Mouse (Mus musculus) hindbrain, postnatal 0 days (tissue): ENCODE results near the gene Tor4a. TPM values are rescaled to one million over a fixed set of nuclear protein-coding genes. Genes with fewer than 3 reads are reported as not detected.

Source experiments
- ATAC-seq: fragments of 200-750 bp; cut with Nextera tagmentation; 2 replicates; pipeline ENCODE4 v1.8.0; 2017; ENCODE audit warnings: mild to moderate bottlenecking, moderate TSS enrichment, moderate library complexity
- DNase-seq: peaks from one replicate; pipeline ENCODE4 v3.0.0-alpha.2; 2015; ENCODE audit warnings: low spot score
- H3K27ac ChIP-seq: fragments of 300-500 bp; sonication (generic); 2 replicates; pipeline ENCODE4 v1.5.1; 2014; ENCODE audit warnings: mild to moderate bottlenecking
- H3K27me3 ChIP-seq: fragments of 300-500 bp; sonication (generic); 2 replicates; pipeline ENCODE4 v1.6.1; 2014; ENCODE audit warnings: low read length, mixed read lengths; ENCODE audit not compliant: insufficient read depth
- H3K36me3 ChIP-seq: fragments of 300-500 bp; sonication (generic); 2 replicates; pipeline ENCODE4 v1.6.1; 2014; ENCODE audit warnings: low read length, mixed read lengths; ENCODE audit not compliant: insufficient read depth
- H3K4me1 ChIP-seq: fragments of 300-500 bp; sonication (generic); 2 replicates; pipeline ENCODE4 v1.6.1; 2014; ENCODE audit warnings: antibody characterized with exemption, low read length, mixed read lengths; ENCODE audit not compliant: insufficient read depth
- H3K4me2 ChIP-seq: fragments of 300-500 bp; sonication (generic); 2 replicates; pipeline ENCODE4 v1.6.1; 2014; ENCODE audit warnings: low read depth, mild to moderate bottlenecking, low read length, moderate library complexity, mixed read lengths
- H3K4me3 ChIP-seq: fragments of 300-500 bp; sonication (generic); 2 replicates; pipeline ENCODE4 v1.5.1; 2014; ENCODE audit warnings: low read length
- H3K9ac ChIP-seq: fragments of 300-500 bp; sonication (generic); replicated peaks from 2 replicates; pipeline ENCODE4 v1.6.1; 2014; ENCODE audit warnings: mild to moderate bottlenecking, low read length, moderate library complexity, mixed read lengths
- H3K9me3 ChIP-seq: fragments of 300-500 bp; sonication (generic); 2 replicates; pipeline ENCODE4 v1.6.1; 2016; ENCODE audit warnings: low read length, mixed read lengths
- CTCF ChIP-seq: IDR thresholded peaks from 2 replicates; pipeline ENCODE4 v1.5.1; 2016; ENCODE audit warnings: antibody characterized with exemption, control low read depth, low read depth
- WGBS: fragments of 180-500 bp; shearing (Covaris S2); extraction: QIAGEN DNeasy Blood & Tissue Kit; methylation state at CpG from one replicate; pipeline ENCODE4 v1.1.7; 2014; 5-methylcytosine and 5-hydroxymethylcytosine counted together
- polyA plus RNA-seq: library from polyadenylated mRNA; unstranded; fragments of >200 nt; fragmentation: Nextera tagmentation; extraction: Ambion mirVana; gene quantifications from 2 replicates; pipeline ENCODE4 v1.2.1, GENCODE M21; 2015
- total RNA-seq: library from RNA; depleted of rRNA; stranded (reverse); fragments of >200 nt; gene quantifications from 2 replicates; pipeline ENCODE4 v1.2.3, GENCODE M21; 2014; rRNA removed

The Tor4a gene
- total RNA-seq: 4.0 and 4.7 TPM in 2 replicates
- polyA plus RNA-seq: 1.2 and 1.9 TPM in 2 replicates

GRCm38 (mm10) chr2:25196172-25196954 is at the start of gene Tor4a:
Tor4a (minus strand) TSS chr2:25196886.
- H3K27ac ChIP-seq: 0 out of 2 replicates have a peak within 1 kb of the TSS, but pooled peaks have one; percentile 11
- 0 out of 2 replicates have a peak within 1 kb of the TSS, but pooled peaks have one; percentile 2 for H3K4me3 ChIP-seq
- 20% methylated on average over 8 of the region's 8 CpGs for WGBS
- peaks cover 26% of the 10 kb centered on the region for H3K36me3 ChIP-seq
- no peak for DNase-seq
- no peak for ATAC-seq
- H3K9me3 ChIP-seq: no peaks in the 10 kb centered on the region
- peaks cover 9% of the 10 kb centered on the region; the same call in 1 of the 2 replicates for H3K27me3 ChIP-seq
- H3K4me1 ChIP-seq: 0 out of 2 replicates have a peak, but pooled peaks cover 3% of the 10 kb centered on the region
- TF ChIP-seq CTCF: no peak
- H3K4me2 ChIP-seq: peak within 1 kb of the TSS; percentile 39
- no peak within 1 kb of the TSS for H3K9ac ChIP-seq

GRCm38 (mm10) chr2:25244144-25244543 is 47.5 kb upstream of the Tor4a start:
- no peak for TF ChIP-seq CTCF
- 91% methylated on average over 4 of the region's 4 CpGs for WGBS
- Histone ChIP-seq H3K4me3 (no peak overlapping the region), H3K27ac (no peak overlapping the region), H3K27me3 (no peaks in the 10 kb centered on the region), H3K36me3 (peaks cover 5% of the 10 kb centered on the region; the same call in 1 of the 2 replicates), H3K9me3 (no peaks in the 10 kb centered on the region), H3K9ac (no peak overlapping the region), H3K4me2 (no peak overlapping the region), H3K4me1 (peaks cover 12% of the 10 kb centered on the region)
- no peak for ATAC-seq
- DNase-seq: no peak

DNA sequence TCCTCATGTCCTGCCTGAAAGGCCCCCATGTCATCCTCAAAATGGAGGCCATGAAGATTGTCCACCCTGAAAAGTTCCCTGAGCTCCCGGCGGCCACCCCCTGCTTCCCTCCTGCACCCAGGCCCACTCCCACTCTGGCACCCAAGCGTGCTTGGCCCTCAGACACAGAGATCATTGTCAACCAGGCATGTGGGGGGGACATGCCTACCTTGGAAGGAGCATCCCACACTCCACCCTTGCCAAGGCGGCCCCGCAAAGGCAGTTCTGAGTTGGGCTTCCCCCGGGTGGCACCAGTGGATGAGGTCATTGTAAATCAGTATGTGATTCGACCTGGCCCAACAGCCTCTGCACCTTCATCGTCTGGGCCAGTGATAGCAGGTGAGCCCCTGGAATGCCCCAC is 46.7 kb upstream of the Tor4a start:
- 78% methylated on average over 8 of the region's 8 CpGs for WGBS
- Histone ChIP-seq H3K4me1 (peaks cover 12% of the 10 kb centered on the region), H3K9me3 (no peaks in the 10 kb centered on the region), H3K9ac (peak overlapping the region; percentile 73; the same call in 1 of the 2 replicates), H3K27ac (no peak overlapping the region), H3K27me3 (no peaks in the 10 kb centered on the region), H3K4me2 (peak overlapping the region; percentile 88), H3K4me3 (peak overlapping the region; percentile 56), H3K36me3 (peaks cover 5% of the 10 kb centered on the region; the same call in 1 of the 2 replicates)
- DNase-seq (no peak), ATAC-seq (no peak)
- TF ChIP-seq CTCF: no peak

DNA sequence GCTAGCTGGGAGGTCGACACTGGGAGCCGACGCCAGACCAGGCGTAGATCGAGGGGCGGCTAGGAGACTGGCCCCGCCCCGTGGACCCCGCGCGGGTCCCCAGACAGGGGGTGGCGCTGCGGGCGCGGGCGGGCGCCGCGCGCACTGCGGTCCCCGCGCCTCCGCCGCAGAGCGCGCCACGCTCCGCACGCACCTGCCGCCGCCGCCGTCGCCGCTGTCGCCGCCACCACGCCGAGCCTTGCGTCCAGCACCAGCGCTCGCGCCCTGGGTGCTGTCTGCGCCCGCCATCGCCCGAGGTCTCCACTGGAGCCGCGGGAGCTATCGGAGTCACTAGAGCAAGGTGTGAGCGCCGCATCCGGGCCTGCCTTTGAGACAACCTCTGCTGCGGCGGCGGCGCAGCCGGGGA is 45.4 kb upstream of the Tor4a start, which contains the start of the genes Rnf208 and Cysrt1:
TSS of gene Rnf208 (plus strand) at position 155 of the 406 bp plus-strand sequence.
TSS of gene Cysrt1 (minus strand) at position 352 of the 406 bp plus-strand sequence.
- H3K36me3 ChIP-seq: peaks cover 5% of the 10 kb centered on the region; the same call in 1 of the 2 replicates
- H3K27ac ChIP-seq: peak within 1 kb of the TSS; percentile 80
- peaks cover 12% of the 10 kb centered on the region for H3K4me1 ChIP-seq
- peak within 1 kb of the TSS; percentile 88 for H3K4me2 ChIP-seq
- ATAC-seq (peak; percentile 63), DNase-seq (peak; percentile 77)
- peak within 1 kb of the TSS; percentile 56 for H3K4me3 ChIP-seq
- no peak for TF ChIP-seq CTCF
- 0% methylated on average over 38 of the region's 59 CpGs for WGBS
- H3K9ac ChIP-seq: peak within 1 kb of the TSS; percentile 73
- no peaks in the 10 kb centered on the region for H3K27me3 ChIP-seq
- H3K9me3 ChIP-seq: no peaks in the 10 kb centered on the region

DNA sequence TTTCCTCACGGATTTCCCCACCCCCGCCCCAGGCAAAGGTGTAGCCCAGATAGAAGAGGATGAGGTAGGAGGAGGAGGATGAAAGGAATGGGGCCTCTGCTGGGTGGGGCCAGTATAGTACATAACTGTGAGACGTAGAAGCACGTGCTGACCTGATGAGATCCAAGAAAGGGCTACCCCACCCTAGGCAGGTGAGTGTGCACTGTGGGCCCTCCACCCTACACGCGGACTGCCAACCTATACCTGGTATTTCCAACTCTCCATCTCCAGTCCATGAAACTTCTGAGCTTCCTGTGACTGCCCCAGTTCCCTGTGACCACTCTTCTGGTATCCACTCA is 44.7 kb upstream of the Tor4a start:
- peaks cover 12% of the 10 kb centered on the region for H3K4me1 ChIP-seq
- H3K27ac ChIP-seq: peak overlapping the region; percentile 80; the same call in 1 of the 2 replicates
- H3K36me3 ChIP-seq: peaks cover 5% of the 10 kb centered on the region; the same call in 1 of the 2 replicates
- WGBS: 13% methylated on average over 6 of the region's 6 CpGs
- H3K27me3 ChIP-seq: no peaks in the 10 kb centered on the region
- peak overlapping the region; percentile 88 for H3K4me2 ChIP-seq
- TF ChIP-seq CTCF: no peak
- H3K9ac ChIP-seq: peak overlapping the region; percentile 73; the same call in 1 of the 2 replicates
- ATAC-seq (peak; percentile 43), DNase-seq (no peak)
- peak overlapping the region; percentile 56 for H3K4me3 ChIP-seq
- no peaks in the 10 kb centered on the region for H3K9me3 ChIP-seq

- Histone ChIP-seq H3K9me3 (no peaks in the 10 kb centered on the region), H3K4me2 (peak overlapping the region; percentile 88), H3K4me1 (peaks cover 12% of the 10 kb centered on the region), H3K27ac (peak overlapping the region; percentile 80), H3K27me3 (no peaks in the 10 kb centered on the region), H3K9ac (peak overlapping the region; percentile 73; the same call in 1 of the 2 replicates), H3K4me3 (peak overlapping the region; percentile 56), H3K36me3 (peaks cover 5% of the 10 kb centered on the region; the same call in 1 of the 2 replicates)
- DNase-seq (peak; percentile 87), ATAC-seq (peak; percentile 73)
- WGBS: under 1% methylated on average over 29 of the region's 29 CpGs
- TF ChIP-seq CTCF: no peak; the same call in 1 of the 2 replicates
Observed at GRCm38 (mm10) chr2:25240723-25241437, 44.2 kb upstream of the Tor4a start.
